Mouse (Mus musculus) embryonic fibroblast, embryonic 13.5 days (primary cell): Measurements from ENCODE around the gene Eps15l1.

ENCODE experiments used
- CTCF ChIP-seq: IDR thresholded peaks from 2 replicates; pipeline ENCODE4 v1.5.1; 2011; ENCODE audit warnings: mild to moderate bottlenecking, control low read depth, low read length, moderate library complexity, borderline replicate concordance; ENCODE audit not compliant: insufficient read depth
- POLR2A ChIP-seq: IDR thresholded peaks from 2 replicates; pipeline ENCODE4 v1.6.1; 2011; ENCODE audit warnings: low read depth, mild to moderate bottlenecking, control low read depth, low read length, moderate library complexity

GRCm38 (mm10) chr8:72305210-72305905 is 115.9 kb downstream of the Eps15l1 start, which contains the start of gene Gm10282:
- TF ChIP-seq POLR2A (no peak), CTCF (no peak)
